Mouse (Mus musculus) stomach, embryonic 16.5 days (tissue): ENCODE results near the gene Nbr1. TPM values are rescaled to one million over a fixed set of nuclear protein-coding genes. Genes with fewer than 3 reads are reported as not detected.
"Not testable (repeated sequence)": the region's sequence is repeated elsewhere in the genome, so short reads cannot be mapped to it uniquely, and the experiment has no call there.

Source experiments
- ATAC-seq: fragments of 200-750 bp; cut with Nextera tagmentation; 2 replicates; pipeline ENCODE4 v1.8.0; 2017; ENCODE audit warnings: moderate number of reproducible peaks, moderate TSS enrichment; ENCODE audit not compliant: insufficient read depth, low FRiP score
- H3K27ac ChIP-seq: fragments of 300-500 bp; sonication (generic); 2 replicates; pipeline ENCODE4 v1.5.1; 2014; ENCODE audit warnings: low read length
- H3K27me3 ChIP-seq: fragments of 300-500 bp; sonication (generic); 2 replicates; pipeline ENCODE4 v1.6.1; 2014; ENCODE audit warnings: low read length, control low read depth, mixed read lengths; ENCODE audit not compliant: control insufficient read depth, insufficient read depth
- H3K36me3 ChIP-seq: fragments of 300-500 bp; sonication (generic); 2 replicates; pipeline ENCODE4 v1.6.1; 2014; ENCODE audit warnings: low read length; ENCODE audit not compliant: control insufficient read depth, insufficient read depth
- H3K4me1 ChIP-seq: fragments of 300-500 bp; sonication (generic); 2 replicates; pipeline ENCODE4 v1.6.1; 2014; ENCODE audit warnings: low read length, control low read depth, mixed read lengths; ENCODE audit not compliant: control insufficient read depth, insufficient read depth
- H3K4me2 ChIP-seq: fragments of 300-500 bp; sonication (generic); 2 replicates; pipeline ENCODE4 v1.6.1; 2014; ENCODE audit warnings: low read depth, low read length, mixed read lengths
- H3K4me3 ChIP-seq: fragments of 300-500 bp; sonication (generic); replicated peaks from 2 replicates; pipeline ENCODE4 v1.5.1; 2014; ENCODE audit warnings: mild to moderate bottlenecking, low read length
- H3K9ac ChIP-seq: fragments of 300-500 bp; sonication (generic); 2 replicates; pipeline ENCODE4 v1.6.1; 2014; ENCODE audit warnings: low read length
- H3K9me3 ChIP-seq: fragments of 300-500 bp; sonication (generic); replicated peaks from 2 replicates; pipeline ENCODE4 v1.6.1; 2016; ENCODE audit warnings: low read length, control low read depth; ENCODE audit not compliant: control insufficient read depth
- WGBS: fragments of 180-500 bp; shearing (Covaris S2); extraction: QIAGEN DNeasy Blood & Tissue Kit; methylation state at CpG from one replicate; pipeline ENCODE4 v1.1.7; 2014; 5-methylcytosine and 5-hydroxymethylcytosine counted together
- polyA plus RNA-seq: library from polyadenylated mRNA; unstranded; fragments of >200 nt; fragmentation: Nextera tagmentation; extraction: Ambion mirVana; gene quantifications from 2 replicates; pipeline ENCODE4 v1.2.1, GENCODE M21; 2015

Nbr1 gene
- polyA plus RNA-seq, 1 experiment from 2014 or later, result 68.7 TPM

DNA sequence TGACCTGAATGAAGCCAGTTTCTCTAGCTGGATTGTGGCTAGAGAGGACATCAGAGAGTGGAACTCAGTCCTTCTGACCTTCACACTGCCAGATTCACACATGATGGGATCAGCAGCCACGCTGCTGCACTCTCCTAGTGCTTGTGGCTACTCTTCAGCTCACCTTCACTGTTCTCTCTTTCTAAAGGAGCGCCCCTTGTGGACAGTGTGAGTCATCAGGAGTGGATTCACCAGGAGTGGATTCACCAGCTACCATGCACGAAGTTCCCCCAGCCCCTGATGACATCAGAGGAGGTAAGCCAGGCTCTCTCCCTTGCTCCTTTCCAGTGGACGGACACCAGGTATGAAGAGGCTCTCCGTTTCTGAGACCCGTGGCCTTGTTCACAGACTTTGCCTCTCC is 24.2 kb downstream of the Nbr1 start:
- H3K9ac ChIP-seq, result no peak overlapping the region
- ATAC-seq, result no peak
- 76% methylated on average over 6 of the region's 6 CpGs for WGBS

DNA sequence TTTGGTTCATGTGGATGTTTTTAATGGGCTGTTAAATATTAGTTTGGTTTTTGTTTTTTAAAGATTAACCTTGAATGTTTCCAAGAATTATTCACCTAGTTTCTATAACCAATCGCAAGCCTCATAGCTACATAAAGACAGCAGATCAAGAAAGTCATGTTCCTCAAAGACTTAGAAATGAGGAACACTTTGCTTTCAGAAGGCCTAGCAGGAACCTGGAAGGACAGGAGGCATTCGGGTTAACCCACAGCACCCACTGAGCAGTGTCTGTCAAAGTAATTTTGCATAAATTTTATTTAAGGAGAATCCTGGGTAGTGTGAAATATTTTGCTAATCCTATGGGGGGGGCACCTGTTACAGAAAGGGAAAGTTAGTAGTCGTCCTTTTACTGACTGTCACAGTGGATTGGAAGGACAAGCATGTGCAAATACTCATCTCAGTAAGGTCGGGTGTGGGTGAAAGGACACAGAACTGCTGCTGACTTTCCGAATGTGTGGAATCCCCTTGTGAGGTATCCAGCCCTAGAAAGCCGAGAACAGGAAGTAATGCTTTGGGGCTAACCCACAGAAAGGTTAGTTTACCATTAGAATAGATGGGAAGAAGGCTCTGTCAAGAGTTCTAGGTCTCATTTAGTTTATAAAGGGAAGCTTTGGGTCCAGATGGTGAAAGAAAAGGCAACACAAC is 29.3 kb downstream of the Nbr1 start:
- H3K27ac ChIP-seq, result no peak overlapping the region
- no peak overlapping the region for H3K4me2 ChIP-seq
- no peak for ATAC-seq
- WGBS, result 64% methylated on average over 6 of the region's 6 CpGs
- no peak overlapping the region for H3K9ac ChIP-seq
- H3K4me3 ChIP-seq, result no peak overlapping the region
- H3K9me3 ChIP-seq, result no peaks in the 10 kb centered on the region
- H3K4me1 ChIP-seq, result no peaks in the 10 kb centered on the region
- no peaks in the 10 kb centered on the region for H3K27me3 ChIP-seq
- H3K36me3 ChIP-seq, result peaks cover 11% of the 10 kb centered on the region

More for the DNA sequence above, 24.2 kb downstream of the Nbr1 start:
- Histone ChIP-seq H3K4me3 (no peak overlapping the region), H3K4me2 (no peak overlapping the region), H3K27ac (no peak overlapping the region), H3K9me3 (no peaks in the 10 kb centered on the region), H3K36me3 (peaks cover 27% of the 10 kb centered on the region), H3K4me1 (no peaks in the 10 kb centered on the region), H3K27me3 (no peaks in the 10 kb centered on the region)

- H3K27ac ChIP-seq, result peak within 1 kb of the TSS; percentile 66; the same call in 1 of the 2 replicates
- WGBS, result 14% methylated on average over 29 of the region's 31 CpGs
- H3K4me3 ChIP-seq, result peak within 1 kb of the TSS; percentile 61
- H3K4me1 ChIP-seq, result no peaks in the 10 kb centered on the region
- no peaks in the 10 kb centered on the region for H3K27me3 ChIP-seq
- no peaks in the 10 kb centered on the region for H3K9me3 ChIP-seq
- H3K4me2 ChIP-seq, result peak within 1 kb of the TSS; percentile 66
- peak within 1 kb of the TSS; percentile 75 for H3K9ac ChIP-seq
- H3K36me3 ChIP-seq, result peaks cover 11% of the 10 kb centered on the region
- peak; percentile 89; the same call in 1 of the 2 replicates for ATAC-seq
These were observed 30.4 kb downstream of the Nbr1 start, which contains the start of gene Tmem106a for GRCm38 (mm10) chr11:101582054-101583035. Gene Tmem106a (plus strand): TSS chr11:101582242.

- Histone ChIP-seq H3K4me1 (no peaks in the 10 kb centered on the region), H3K36me3 (peaks cover 6% of the 10 kb centered on the region; the same call in 1 of the 2 replicates), H3K4me2 (no peak overlapping the region), H3K9ac (no peak overlapping the region), H3K9me3 (no peaks in the 10 kb centered on the region), H3K27ac (no peak overlapping the region), H3K27me3 (no peaks in the 10 kb centered on the region), H3K4me3 (no peak overlapping the region)
- WGBS, result 94% methylated on average over 2 of the region's 2 CpGs
- ATAC-seq, result no peak
These were observed 31.3 kb downstream of the Nbr1 start for GRCm38 (mm10) chr11:101583205-101583604.

GRCm38 (mm10) chr11:101585031-101585430 is 33.1 kb downstream of the Nbr1 start:
- 96% methylated on average over 1 of the region's 1 CpGs for WGBS
- not testable (repeated sequence) for H3K27me3 ChIP-seq, H3K36me3 ChIP-seq, H3K9ac ChIP-seq, H3K27ac ChIP-seq, H3K4me3 ChIP-seq, H3K4me2 ChIP-seq, H3K4me1 ChIP-seq, H3K9me3 ChIP-seq, ATAC-seq

- Histone ChIP-seq H3K9me3 (no peaks in the 10 kb centered on the region), H3K4me2 (no peak overlapping the region), H3K27me3 (no peaks in the 10 kb centered on the region), H3K4me1 (no peaks in the 10 kb centered on the region), H3K4me3 (no peak overlapping the region), H3K27ac (no peak overlapping the region), H3K9ac (no peak overlapping the region), H3K36me3 (no peaks in the 10 kb centered on the region)
- WGBS, result 63% methylated on average over 4 of the region's 4 CpGs
- ATAC-seq, result no peak
These were observed 33.9 kb downstream of the Nbr1 start for GRCm38 (mm10) chr11:101585805-101586204.

DNA sequence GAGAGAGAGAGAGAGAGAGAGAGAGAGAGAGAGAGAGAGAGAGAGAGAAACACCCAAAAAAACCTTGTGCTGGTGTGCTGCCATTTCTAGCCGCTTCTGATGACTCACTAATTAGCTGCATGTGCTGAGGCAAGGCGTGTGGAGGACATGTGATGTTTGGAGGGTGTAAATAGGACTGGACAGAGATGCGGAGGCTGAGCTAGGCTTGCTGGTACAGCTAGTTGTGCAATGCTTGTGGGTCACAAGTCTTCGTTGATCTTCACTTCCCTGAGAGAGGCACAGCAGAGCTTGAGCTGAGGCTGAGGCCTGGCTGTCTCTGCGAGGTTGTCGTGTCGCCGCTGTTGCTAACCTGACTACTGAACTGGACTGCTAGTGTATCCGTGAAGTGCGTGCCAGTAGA is 35.7 kb downstream of the Nbr1 start:
- H3K27ac ChIP-seq, result no peak overlapping the region
- H3K4me2 ChIP-seq, result no peak overlapping the region
- H3K4me1 ChIP-seq, result no peaks in the 10 kb centered on the region
- no peaks in the 10 kb centered on the region for H3K9me3 ChIP-seq
- no peak overlapping the region for H3K4me3 ChIP-seq
- WGBS, result 87% methylated on average over 10 of the region's 10 CpGs
- no peak for ATAC-seq
- H3K9ac ChIP-seq, result no peak overlapping the region
- H3K27me3 ChIP-seq, result no peaks in the 10 kb centered on the region
- H3K36me3 ChIP-seq, result no peaks in the 10 kb centered on the region

DNA sequence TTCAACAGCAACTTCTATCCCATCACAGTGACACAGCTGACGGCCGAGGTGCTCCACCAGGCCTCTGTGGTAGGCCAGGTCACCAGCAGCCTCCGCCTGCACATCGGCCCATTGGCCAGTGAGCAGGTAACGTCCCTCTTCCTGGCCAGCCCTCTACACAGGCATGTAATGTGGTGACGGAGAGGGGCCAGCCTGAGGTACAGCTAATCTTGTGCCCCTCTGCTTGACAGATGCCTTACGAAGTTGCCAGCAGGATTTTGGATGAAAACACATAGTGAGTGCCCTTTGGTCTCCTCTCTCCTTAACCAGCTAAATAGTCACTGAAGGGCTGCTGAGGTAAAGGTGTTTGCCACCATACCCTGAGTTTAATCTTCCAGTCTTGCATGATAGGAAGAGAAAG is 36.9 kb downstream of the Nbr1 start:
- 90% methylated on average over 7 of the region's 7 CpGs for WGBS
- no peak overlapping the region for H3K4me3 ChIP-seq
- no peak for ATAC-seq
- H3K4me2 ChIP-seq, result no peak overlapping the region
- no peaks in the 10 kb centered on the region for H3K9me3 ChIP-seq
- H3K36me3 ChIP-seq, result no peaks in the 10 kb centered on the region
- H3K27ac ChIP-seq, result no peak overlapping the region
- no peak overlapping the region for H3K9ac ChIP-seq
- H3K27me3 ChIP-seq, result no peaks in the 10 kb centered on the region
- H3K4me1 ChIP-seq, result no peaks in the 10 kb centered on the region

DNA sequence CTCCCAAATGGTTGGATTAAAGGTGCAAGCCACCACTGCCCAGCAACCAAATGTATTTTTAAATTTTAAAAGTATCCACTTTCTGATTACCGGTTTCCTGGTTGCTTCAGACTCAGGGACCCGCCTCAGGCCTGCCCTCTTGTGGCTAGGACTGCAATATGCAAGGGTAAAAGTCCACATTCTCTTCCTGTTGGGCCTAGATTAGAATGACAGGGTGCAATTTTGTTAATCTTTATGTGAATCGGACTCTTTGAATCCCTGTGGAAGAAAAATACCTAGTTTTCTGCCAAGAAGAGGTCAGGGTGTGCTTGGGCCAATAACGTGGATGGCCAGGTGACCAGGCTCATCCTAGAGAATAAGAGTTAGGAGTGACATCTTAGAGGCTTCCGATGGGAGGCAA is 37.5 kb downstream of the Nbr1 start:
- no peaks in the 10 kb centered on the region for H3K4me1 ChIP-seq
- ATAC-seq, result no peak
- no peak overlapping the region for H3K4me2 ChIP-seq
- peak overlapping the region; percentile 29 for H3K27ac ChIP-seq
- H3K27me3 ChIP-seq, result no peaks in the 10 kb centered on the region
- H3K9me3 ChIP-seq, result no peaks in the 10 kb centered on the region
- no peak overlapping the region for H3K4me3 ChIP-seq
- 32% methylated on average over 5 of the region's 5 CpGs for WGBS
- no peak overlapping the region for H3K9ac ChIP-seq
- H3K36me3 ChIP-seq, result no peaks in the 10 kb centered on the region
